Mouse (Mus musculus): ENCODE data around the gene Gm21818. TPM values are rescaled to one million over a fixed set of nuclear protein-coding genes. Genes with fewer than 3 reads are reported as not detected.
"Not testable (repeated sequence)": the region's sequence is repeated elsewhere in the genome, so short reads cannot be mapped to it uniquely, and the experiment has no call there.

Gene Gm21818
- not detected for total RNA-seq (2022)

GRCm38 (mm10) chr13:120172133-120172532 is at the start of gene Gm21818:
Gene Gm21818 (plus strand): TSS chr13:120172433.
- not testable (repeated sequence) for DNase-seq

DNA sequence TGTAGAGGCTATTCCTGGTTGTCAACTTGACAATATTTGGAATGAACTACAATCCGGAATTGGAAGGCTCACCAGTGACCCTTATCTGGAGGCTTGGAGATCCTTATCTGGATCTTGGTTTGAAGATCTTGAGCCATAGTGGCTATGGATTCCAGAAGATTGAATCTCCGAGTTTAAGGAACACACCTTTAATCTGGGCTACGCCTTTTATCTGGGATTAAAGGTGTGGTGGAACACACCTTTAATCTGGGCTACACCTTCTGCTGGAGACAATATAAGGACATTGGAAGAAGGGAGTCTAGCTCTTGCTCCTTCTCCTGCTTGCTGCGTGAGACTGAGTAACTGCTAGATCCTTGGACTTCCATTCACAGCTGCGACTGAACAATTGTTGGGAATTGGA is 32.3 kb upstream of the Gm21818 start, which contains the start of gene Gm20767:
Gene Gm20767 (plus strand): TSS at position 301 of the 400 bp plus-strand sequence.
- DNase-seq: not testable (repeated sequence)

DNA sequence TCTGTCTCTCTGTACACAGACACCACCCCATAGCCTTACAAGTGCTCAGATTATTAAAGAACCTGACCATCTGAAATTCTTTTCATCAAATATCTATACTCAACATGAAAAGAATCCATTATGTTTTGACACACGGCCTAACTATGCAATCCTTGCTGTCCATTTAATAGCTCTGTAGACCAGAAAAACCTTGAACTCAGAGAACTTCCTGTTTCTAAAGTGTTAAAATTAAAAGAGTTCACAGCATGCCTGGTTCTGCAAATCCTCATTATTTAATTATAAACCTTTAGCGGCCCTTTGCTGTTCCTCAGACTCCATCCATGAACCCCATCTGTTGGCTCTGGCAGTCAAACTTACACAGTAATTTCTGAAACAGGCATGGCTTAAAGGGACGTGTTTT is 29.9 kb upstream of the Gm21818 start:
- DNase-seq: not testable (repeated sequence)

GRCm38 (mm10) chr13:120149660-120150407 is 22.4 kb upstream of the Gm21818 start:
- DNase-seq: not testable (repeated sequence)

GRCm38 (mm10) chr13:120150589-120150988 is 21.6 kb upstream of the Gm21818 start:
- not testable (repeated sequence) for DNase-seq

DNA sequence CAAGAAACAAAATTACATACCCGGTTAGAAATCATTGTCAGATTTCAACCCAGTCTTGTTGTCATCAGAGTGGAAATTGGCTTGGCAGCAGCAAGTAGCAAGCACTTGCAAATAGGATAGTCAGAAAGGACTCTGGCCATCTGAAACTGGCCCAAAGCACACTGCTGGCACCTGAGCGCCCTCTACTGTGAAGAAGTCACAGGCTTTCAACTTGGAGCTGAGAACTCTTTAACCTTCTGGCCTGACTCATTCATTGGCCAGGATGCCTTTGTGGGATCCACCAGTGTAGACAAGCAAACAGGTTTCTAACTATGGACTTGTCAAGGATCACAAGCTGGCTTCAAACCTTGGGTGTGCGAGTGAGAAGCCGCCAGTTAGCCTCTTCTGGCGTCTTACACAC is 3.9 kb upstream of the Gm21818 start:
- DNase-seq: peak; percentile 18

DNA sequence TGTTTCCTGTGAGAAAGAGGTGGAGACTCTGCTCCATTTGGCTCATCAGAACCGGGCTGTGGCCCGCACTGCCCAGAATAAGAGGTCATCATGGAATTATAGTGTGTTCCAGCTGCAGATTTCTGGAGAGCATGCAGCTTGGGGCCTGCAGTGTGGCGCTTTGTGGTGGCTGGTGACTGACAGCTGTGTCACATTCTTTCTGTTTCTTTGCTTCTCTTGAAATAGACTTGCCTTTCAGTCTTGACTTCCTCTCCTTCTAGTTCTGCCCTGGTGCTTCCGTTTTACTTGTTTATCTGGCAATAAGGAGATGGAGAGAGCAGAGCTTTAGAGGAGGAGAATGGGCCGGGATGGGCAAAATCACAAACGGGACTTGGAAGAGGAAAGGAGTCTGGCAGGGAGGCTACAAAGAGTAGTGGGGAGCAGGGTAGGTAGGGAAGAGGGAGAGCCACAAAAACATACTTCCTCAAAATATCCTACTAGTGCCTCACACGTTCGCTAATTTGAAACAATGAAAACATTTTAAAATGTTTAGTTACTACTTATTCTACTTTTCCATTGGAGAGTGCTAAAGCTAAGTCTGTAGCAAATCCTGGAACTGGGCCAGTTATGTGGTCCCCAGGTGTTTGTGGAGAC is 24.1 kb downstream of the Gm21818 start:
- not testable (repeated sequence) for DNase-seq

DNA sequence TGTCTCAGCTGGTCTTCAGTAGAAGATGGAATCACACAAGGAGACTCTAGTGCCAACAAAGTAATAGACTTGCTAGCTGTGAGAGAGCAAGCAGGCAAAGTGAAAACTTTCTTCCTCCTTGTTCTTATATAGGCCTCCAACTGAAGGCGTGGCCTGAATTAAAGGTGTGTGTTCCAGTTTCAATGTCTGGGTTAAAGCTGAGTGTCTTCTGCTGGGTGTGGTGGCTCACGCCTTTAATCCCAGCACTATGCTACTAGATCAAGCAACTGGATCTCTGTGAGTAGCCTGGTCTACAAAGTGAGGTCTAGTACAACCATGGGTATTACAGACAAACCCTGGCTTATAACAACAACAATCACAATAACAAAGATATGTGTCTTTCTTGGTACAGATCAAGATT is 43.6 kb downstream of the Gm21818 start, which contains the start of gene Gm21762:
Gene Gm21762 (minus strand): TSS at position 101 of the 400 bp plus-strand sequence.
- DNase-seq: not testable (repeated sequence)

DNA sequence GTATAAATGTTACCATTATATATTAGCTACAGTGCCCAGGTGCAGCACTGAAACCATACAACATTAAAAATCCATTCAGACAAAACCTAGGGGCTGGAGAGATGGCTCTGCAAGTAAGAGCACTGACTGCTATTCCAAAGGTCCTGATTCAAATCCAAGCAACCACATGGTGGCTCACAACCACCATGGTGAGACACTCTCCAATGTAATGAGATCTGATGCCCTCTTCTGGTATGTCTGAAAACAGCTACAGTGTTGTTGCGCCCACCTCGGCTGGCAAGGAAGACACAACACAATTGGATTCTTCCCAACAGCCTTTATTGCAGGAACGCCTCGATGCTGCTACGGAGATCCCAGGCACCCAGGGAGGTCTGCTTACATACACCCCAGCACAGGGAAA is 48.7 kb downstream of the Gm21818 start:
- not testable (repeated sequence) for DNase-seq

- not testable (repeated sequence) for DNase-seq
Measured at GRCm38 (mm10) chr13:120223012-120223659, 50.9 kb downstream of the Gm21818 start.

Other genes with a start within 250 kb of the Gm21818 start
- not detected for gene Gm21761, start 243.2 kb upstream of the Gm21818 start, total RNA-seq (2022)
- gene B020031M17Rik, start 221.6 kb upstream of the Gm21818 start, total RNA-seq (2022): not detected
- gene Gm36079, start 145.4 kb upstream of the Gm21818 start, total RNA-seq (2022): not detected
- under 1 TPM in 3 of 4 experiments, not detected in 1; 0.21 to 0.54 (median 0.25) TPM for gene Gm21188, start 120.2 kb upstream of the Gm21818 start, total RNA-seq (2022)
- gene Gm20767, start 32.2 kb upstream of the Gm21818 start, total RNA-seq (2022): not detected
- not detected for gene Gm21762, start 43.5 kb downstream of the Gm21818 start, total RNA-seq (2022)
- not detected for gene Gm21731, start 66.7 kb downstream of the Gm21818 start, total RNA-seq (2022)
- gene AF067061, start 90.7 kb downstream of the Gm21818 start, total RNA-seq (2022): not detected
- under 1 TPM in 1 of 4 experiments, not detected in 3; 0.38 TPM for gene BC147527, start 128.0 kb downstream of the Gm21818 start, total RNA-seq (2022)
- not detected for gene Tcstv3, start 144.4 kb downstream of the Gm21818 start, total RNA-seq (2022)

Measured in adrenal gland, adult 8-10 months (tissue).